Mouse (Mus musculus) forebrain, embryonic 16.5 days (tissue): ENCODE data around the gene Huwe1. TPM values are rescaled to one million over a fixed set of nuclear protein-coding genes. Genes with fewer than 3 reads are reported as not detected.
A peak's percentile ranks its signal among the peaks of the same experiment; 100 is the strongest.

Experiments
- ATAC-seq: fragments of 200-750 bp; cut with Nextera tagmentation; 2 replicates; pipeline ENCODE4 v1.8.0; 2017; ENCODE audit warnings: mild to moderate bottlenecking, moderate library complexity
- H3K27ac ChIP-seq: fragments of 300-500 bp; sonication (generic); 2 replicates; pipeline ENCODE4 v1.5.1; 2014; ENCODE audit warnings: low read length, control low read depth
- H3K27me3 ChIP-seq: fragments of 300-500 bp; sonication (generic); replicated peaks from 2 replicates; pipeline ENCODE4 v1.6.1; 2014; ENCODE audit warnings: low read length; ENCODE audit not compliant: control insufficient read depth, insufficient read depth
- H3K36me3 ChIP-seq: fragments of 300-500 bp; sonication (generic); 2 replicates; pipeline ENCODE4 v1.6.1; 2014; ENCODE audit not compliant: control insufficient read depth, insufficient read depth
- H3K4me1 ChIP-seq: fragments of 300-500 bp; sonication (generic); replicated peaks from 2 replicates; pipeline ENCODE4 v1.6.1; 2014; ENCODE audit warnings: low read length; ENCODE audit not compliant: control insufficient read depth, insufficient read depth
- H3K4me2 ChIP-seq: fragments of 300-500 bp; sonication (generic); 2 replicates; pipeline ENCODE4 v1.6.1; 2014; ENCODE audit warnings: mild to moderate bottlenecking, low read length, control low read depth
- H3K4me3 ChIP-seq: fragments of 300-500 bp; sonication (generic); replicated peaks from 2 replicates; pipeline ENCODE4 v1.5.1; 2014; ENCODE audit warnings: mild to moderate bottlenecking, low read length, control low read depth
- H3K9ac ChIP-seq: fragments of 300-500 bp; sonication (generic); replicated peaks from 2 replicates; pipeline ENCODE4 v1.6.1; 2014; ENCODE audit warnings: low read depth, low read length, control low read depth
- H3K9me3 ChIP-seq: fragments of 300-500 bp; sonication (generic); 2 replicates; pipeline ENCODE4 v1.6.1; 2016; ENCODE audit warnings: low read length; ENCODE audit not compliant: control insufficient read depth
- WGBS: fragments of 180-500 bp; shearing (Covaris S2); extraction: QIAGEN DNeasy Blood & Tissue Kit; methylation state at CpG from one replicate; pipeline ENCODE4 v1.1.7; 2014; 5-methylcytosine and 5-hydroxymethylcytosine counted together
- microRNA counts: library from miRNA; unstranded; fragments of <30 nt; microRNA quantifications from one replicate; lab custom pipeline; 2016
- microRNA-seq: library from miRNA; unstranded; fragments of <30 nt; microRNA quantifications from one replicate; pipeline ENCODE4, GENCODE M21; 2017
- polyA plus RNA-seq: library from polyadenylated mRNA; unstranded; fragments of >200 nt; fragmentation: Nextera tagmentation; extraction: Ambion mirVana; gene quantifications from 2 replicates; pipeline ENCODE4 v1.2.1, GENCODE M21; 2015

The Huwe1 gene
- polyA plus RNA-seq, 1 experiment from 2014 or later, result 65.5 TPM

DNA sequence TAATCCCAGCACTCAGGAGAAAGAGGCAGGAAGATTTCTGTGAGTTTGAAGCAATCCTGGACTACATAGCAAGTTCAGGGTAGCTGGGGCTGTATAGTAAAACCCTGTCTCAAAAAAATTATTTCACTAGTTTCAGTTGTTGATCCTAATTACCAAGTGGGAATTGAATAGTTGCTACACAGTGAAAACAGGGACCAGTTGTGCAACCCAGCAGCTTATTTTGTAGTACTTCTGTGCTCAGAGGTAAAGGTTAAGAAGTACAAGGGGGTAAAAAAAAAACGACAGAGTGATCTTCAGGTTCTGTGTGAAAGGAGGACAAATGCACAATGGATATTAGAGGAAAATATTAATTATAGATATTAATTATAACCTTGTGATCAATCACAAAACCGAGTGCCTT is 138.2 kb downstream of the Huwe1 start:
- H3K27ac ChIP-seq, result no peak overlapping the region
- ATAC-seq, result no peak
- no peak overlapping the region for H3K4me2 ChIP-seq

DNA sequence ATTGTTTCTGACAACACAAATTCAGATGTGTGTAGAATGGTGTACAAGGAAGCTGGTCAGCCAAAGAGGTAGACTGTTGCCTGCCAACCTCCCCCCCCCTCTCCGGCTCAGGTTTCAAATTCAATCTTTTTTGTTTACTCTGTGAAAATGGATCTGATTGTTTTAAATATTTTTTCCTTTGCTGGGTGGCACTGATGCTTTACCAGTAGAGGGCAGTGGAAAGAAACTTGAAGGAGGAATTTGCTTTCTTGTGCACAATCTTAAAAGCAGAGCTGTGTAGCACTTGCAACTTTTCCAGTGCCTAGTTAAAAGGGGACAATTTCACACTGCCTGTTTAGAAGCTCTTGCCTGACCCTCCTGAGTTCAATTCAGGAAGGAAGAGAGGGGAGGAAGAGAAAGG is 146.4 kb downstream of the Huwe1 start:
- Histone ChIP-seq H3K36me3 (no peaks in the 10 kb centered on the region), H3K4me2 (no peak overlapping the region), H3K9ac (no peak overlapping the region), H3K9me3 (no peaks in the 10 kb centered on the region; the same call in 1 of the 2 replicates), H3K27ac (no peak overlapping the region), H3K27me3 (no peaks in the 10 kb centered on the region), H3K4me1 (no peaks in the 10 kb centered on the region), H3K4me3 (no peak overlapping the region)
- ATAC-seq, result no peak
- 67% methylated on average over 1 of the region's 1 CpGs for WGBS

More for the DNA sequence above, 138.2 kb downstream of the Huwe1 start:
- no peaks in the 10 kb centered on the region for H3K4me1 ChIP-seq
- 55% methylated on average over 2 of the region's 2 CpGs for WGBS
- H3K36me3 ChIP-seq, result peaks cover 3% of the 10 kb centered on the region; the same call in 1 of the 2 replicates
- no peaks in the 10 kb centered on the region; the same call in 1 of the 2 replicates for H3K9me3 ChIP-seq
- no peak overlapping the region for H3K9ac ChIP-seq
- no peak overlapping the region for H3K4me3 ChIP-seq
- H3K27me3 ChIP-seq, result no peaks in the 10 kb centered on the region

DNA sequence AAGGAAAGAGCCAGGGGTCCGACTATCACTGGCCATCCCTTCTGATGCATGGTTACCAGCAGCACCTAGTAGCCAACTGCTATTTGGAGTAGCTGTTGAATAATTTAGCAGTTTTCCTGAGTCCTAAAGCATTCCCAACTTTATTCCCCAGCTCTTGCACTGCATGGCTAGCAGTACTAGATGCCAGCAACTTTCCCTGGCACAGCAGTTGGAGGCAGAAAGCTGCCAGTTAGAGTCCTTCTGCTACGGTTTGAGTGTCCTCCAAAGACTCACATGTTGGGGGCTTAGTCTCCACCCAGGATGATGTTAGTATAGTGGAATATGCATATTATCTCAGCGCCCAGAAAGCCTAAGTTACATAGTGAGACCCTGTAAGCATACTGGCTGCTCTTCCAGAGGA is 147.2 kb downstream of the Huwe1 start:
- ATAC-seq, result no peak
- WGBS, result 61% methylated on average over 3 of the region's 3 CpGs

DNA sequence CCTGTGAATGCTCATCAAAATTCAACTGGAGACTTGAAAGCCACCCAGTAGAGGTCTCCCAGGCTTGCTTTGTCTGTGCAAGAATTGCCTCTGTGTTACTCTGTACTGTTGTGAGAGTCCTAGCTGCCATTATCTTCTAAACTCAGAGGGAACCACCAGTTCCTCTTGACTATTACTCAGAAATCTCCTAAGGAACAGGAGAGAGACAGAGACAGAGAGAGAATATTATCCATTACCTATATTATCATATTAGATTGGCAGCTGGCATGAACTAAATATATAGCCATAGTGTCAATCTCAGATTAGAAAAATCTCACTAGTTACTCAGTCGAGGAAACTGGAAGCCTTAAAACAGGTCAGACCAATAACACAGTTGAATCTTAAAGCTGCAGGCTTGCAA is 149.6 kb downstream of the Huwe1 start:
- H3K9ac ChIP-seq, result no peak overlapping the region
- no peaks in the 10 kb centered on the region for H3K4me1 ChIP-seq
- no peak overlapping the region for H3K27ac ChIP-seq
- H3K9me3 ChIP-seq, result no peaks in the 10 kb centered on the region
- WGBS, result 57% methylated on average over 1 of the region's 1 CpGs
- no peak overlapping the region for H3K4me3 ChIP-seq
- no peak overlapping the region for H3K4me2 ChIP-seq
- no peaks in the 10 kb centered on the region for H3K36me3 ChIP-seq
- no peak for ATAC-seq
- no peaks in the 10 kb centered on the region for H3K27me3 ChIP-seq

More for the DNA sequence above, 147.2 kb downstream of the Huwe1 start:
- no peak overlapping the region for H3K4me3 ChIP-seq
- no peaks in the 10 kb centered on the region for H3K36me3 ChIP-seq
- H3K27ac ChIP-seq, result no peak overlapping the region
- no peaks in the 10 kb centered on the region for H3K27me3 ChIP-seq
- H3K9ac ChIP-seq, result no peak overlapping the region
- H3K4me1 ChIP-seq, result no peaks in the 10 kb centered on the region
- H3K9me3 ChIP-seq, result no peaks in the 10 kb centered on the region; the same call in 1 of the 2 replicates
- no peak overlapping the region for H3K4me2 ChIP-seq

DNA sequence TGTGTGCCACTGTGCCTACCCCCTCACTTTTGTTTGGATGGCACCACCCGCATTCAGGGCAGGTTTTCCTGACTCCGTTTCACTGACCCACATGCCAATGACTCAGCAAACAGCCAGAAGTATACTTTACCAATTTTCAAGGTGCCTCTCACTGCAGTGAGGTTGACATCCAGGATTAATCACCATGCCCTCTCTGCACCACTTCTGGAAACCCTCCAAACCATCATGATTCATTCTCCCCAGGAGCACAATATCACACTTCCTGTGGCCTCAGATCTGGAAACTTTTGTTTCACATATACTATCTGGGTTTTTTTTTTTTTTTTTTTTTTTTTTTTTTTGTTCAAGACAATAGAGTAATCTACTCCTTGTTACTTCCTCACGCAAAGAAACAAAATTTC is 150.6 kb downstream of the Huwe1 start:
- WGBS, result 84% methylated on average over 3 of the region's 3 CpGs
- Histone ChIP-seq H3K9ac (no peak overlapping the region), H3K4me3 (no peak overlapping the region), H3K36me3 (no peaks in the 10 kb centered on the region), H3K27ac (no peak overlapping the region), H3K4me1 (no peaks in the 10 kb centered on the region), H3K9me3 (no peaks in the 10 kb centered on the region), H3K4me2 (no peak overlapping the region), H3K27me3 (no peaks in the 10 kb centered on the region)
- no peak for ATAC-seq

MicroRNAs encoded within 50 kb of the gene (microRNA counts, 519-probe panel; counts per million panel counts)
- 3,235 counts per million, percentile 82 among the panel's probes with 10 or more counts for microRNA mmu-miR-98 (lab: Ali Mortazavi, UCI)

Small RNA genes within 50 kb of the gene (microRNA-seq; reads per million reads assigned to microRNA genes)
- gene Mir3113, result not detected
- 8,205 reads per million, percentile 95 among the genes with 10 or more reads in this experiment for gene Mir98
- 4,738 reads per million, percentile 91 among the genes with 10 or more reads in this experiment for gene Mirlet7f-2

Other genes starting within 250 kb of the Huwe1 start
- gene Hsd17b10, start 201.0 kb downstream of the Huwe1 start, polyA plus RNA-seq, result 120 and 123 TPM in 2 replicates
- 1.7 and 2.6 TPM in 2 replicates for gene Ribc1, start 215.5 kb downstream of the Huwe1 start, polyA plus RNA-seq
- gene Smc1a, start 215.6 kb downstream of the Huwe1 start, polyA plus RNA-seq, result 99.2 and 109 TPM in 2 replicates